Mouse (Mus musculus) heart, adult 2 months (tissue): ENCODE data around the gene Aldh1l1.

Experiments
- EP300 ChIP-seq: fragments of 200-500 bp; IDR thresholded peaks from 2 replicates; pipeline ENCODE4 v1.6.1; 2011; ENCODE audit warnings: low read depth, low read length, control low read depth; ENCODE audit not compliant: insufficient read depth
- POLR2A ChIP-seq: fragments of 200-500 bp; IDR thresholded peaks from 2 replicates; pipeline ENCODE4 v1.6.1; 2011; ENCODE audit warnings: mild to moderate bottlenecking, low read depth, low read length, control low read depth; ENCODE audit not compliant: insufficient read depth

DNA sequence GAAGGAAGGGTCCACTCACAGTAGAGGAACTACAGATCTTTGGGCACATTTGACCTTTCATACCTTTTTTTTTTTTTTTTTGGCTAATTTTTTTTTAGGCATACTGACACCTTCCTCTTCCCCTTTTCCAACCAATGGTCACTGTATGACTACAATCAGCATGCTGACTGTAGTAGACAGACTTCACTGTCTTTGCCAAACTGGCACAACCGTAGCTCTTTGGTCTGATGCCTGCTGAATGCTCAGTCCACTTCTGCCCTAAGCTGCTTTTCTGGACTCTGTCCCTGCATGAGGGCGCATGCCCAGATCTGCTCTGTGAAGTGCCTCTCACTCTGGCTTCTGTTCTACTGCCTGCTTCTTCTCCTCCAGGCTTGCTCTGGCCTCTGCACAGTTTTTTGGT is 111.4 kb downstream of the Aldh1l1 start:
- TF ChIP-seq EP300 (no peak), POLR2A (no peak)
